Mouse (Mus musculus): ENCODE measurements around the gene Mid1. TPM values are rescaled to one million over a fixed set of nuclear protein-coding genes. Genes with fewer than 3 reads are reported as not detected.

The Mid1 gene
- polyA plus RNA-seq, 1 experiment from 2014 or later = 1.7 TPM

DNA sequence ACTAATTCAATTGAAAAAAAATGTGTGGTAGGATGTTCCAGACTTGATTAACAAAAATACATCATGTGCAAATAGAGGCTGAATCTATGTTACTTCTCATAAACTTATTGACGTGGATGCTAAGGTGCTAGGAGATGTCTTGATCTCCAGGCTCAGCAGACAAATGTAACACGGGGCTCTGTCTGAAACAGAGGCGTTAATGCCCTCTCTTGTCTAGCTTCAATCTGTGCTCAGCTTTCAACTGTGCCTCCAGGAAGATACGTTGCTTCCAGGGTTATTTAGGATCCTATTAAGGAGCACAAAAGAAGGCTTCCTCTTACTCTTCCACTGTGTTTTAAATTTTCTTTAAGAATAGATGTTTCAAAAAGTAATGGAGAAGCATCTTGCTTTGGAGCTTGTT is 115.2 kb downstream of the Mid1 start:
- ATAC-seq (no peak), DNase-seq (ENCODE audit: low spot score) (no peak)
- no peak for TF ChIP-seq CTCF (IDR thresholded peaks at IDR 0.05)
- no peak for TF ChIP-seq EP300 (IDR thresholded peaks at IDR 0.05)
- no peak overlapping the region for H3K4me3 ChIP-seq (ENCODE audit: low read depth, low read length)
- H3K9me3 ChIP-seq (ENCODE audit: low read length) = no peaks in the 10 kb centered on the region
- no peak overlapping the region for H3K9ac ChIP-seq (replicated peaks; ENCODE audit: low read depth)
- H3K4me2 ChIP-seq (replicated peaks; ENCODE audit: low read depth, low read length) = no peak overlapping the region
- H3K27me3 ChIP-seq (replicated peaks; ENCODE audit: insufficient read depth, low read length) = no peaks in the 10 kb centered on the region
- H3K4me1 ChIP-seq (ENCODE audit: insufficient read depth, low read depth, low read length) = no peaks in the 10 kb centered on the region
- H3K27ac ChIP-seq (ENCODE audit: low read length) = no peak overlapping the region
- H3K36me3 ChIP-seq (ENCODE audit: insufficient read depth, low read length) = no peaks in the 10 kb centered on the region
- WGBS = 52% methylated on average over 4 of the region's 4 CpGs

DNA sequence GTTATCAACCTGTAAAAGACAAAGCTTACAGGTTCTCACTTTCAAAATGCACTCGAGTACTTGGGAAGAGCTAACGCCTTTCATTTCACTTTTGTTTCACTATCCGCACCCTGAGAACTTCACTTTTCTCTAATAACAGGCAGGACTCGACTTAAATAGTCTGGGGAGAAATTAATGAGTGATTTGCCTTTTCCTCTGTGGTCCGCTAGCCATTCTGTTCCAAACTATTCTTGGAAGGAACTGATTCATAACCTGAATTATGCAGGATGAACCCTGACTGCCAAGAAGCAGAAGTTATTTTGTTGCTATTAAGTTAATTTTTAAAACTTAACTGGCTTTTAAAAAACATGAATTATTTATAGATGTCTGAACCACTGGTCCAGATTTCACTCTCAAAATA is 120.8 kb downstream of the Mid1 start:
- no peaks in the 10 kb centered on the region for H3K4me1 ChIP-seq (ENCODE audit: insufficient read depth, low read depth, low read length)
- H3K9me3 ChIP-seq (ENCODE audit: low read length) = no peaks in the 10 kb centered on the region
- no peak for DNase-seq (ENCODE audit: low spot score)
- no peak overlapping the region for H3K4me3 ChIP-seq (ENCODE audit: low read depth, low read length)
- TF ChIP-seq CTCF (IDR thresholded peaks at IDR 0.05) (no peak), EP300 (IDR thresholded peaks at IDR 0.05) (no peak)
- no peaks in the 10 kb centered on the region for H3K36me3 ChIP-seq (ENCODE audit: insufficient read depth, low read length)
- no peak overlapping the region for H3K4me2 ChIP-seq (replicated peaks; ENCODE audit: low read depth, low read length)
- WGBS = 46% methylated on average over 5 of the region's 5 CpGs
- H3K27ac ChIP-seq (ENCODE audit: low read length) = no peak overlapping the region
- ATAC-seq = no peak
- no peaks in the 10 kb centered on the region for H3K27me3 ChIP-seq (replicated peaks; ENCODE audit: insufficient read depth, low read length)
- no peak overlapping the region for H3K9ac ChIP-seq (replicated peaks; ENCODE audit: low read depth)

DNA sequence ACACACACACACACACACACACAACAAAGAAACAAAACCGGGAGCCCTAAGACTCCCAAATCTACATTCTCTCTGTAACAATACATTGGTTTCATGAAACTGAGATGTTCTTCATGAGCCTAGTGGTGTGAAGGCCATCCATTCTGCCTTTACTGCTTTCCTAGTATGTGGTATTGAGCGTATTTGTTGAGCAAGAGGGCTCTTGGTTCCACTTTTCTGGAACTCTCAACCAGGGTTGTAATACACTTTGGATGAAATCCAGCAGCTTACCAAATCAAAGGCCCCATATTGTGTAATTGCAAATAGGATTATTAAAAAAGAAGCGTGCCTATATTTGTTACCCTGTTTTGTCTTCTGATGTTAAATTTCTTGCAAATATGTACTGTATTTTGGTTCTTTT is 122.7 kb downstream of the Mid1 start:
- H3K27ac ChIP-seq (ENCODE audit: low read length) = no peak overlapping the region
- no peak for ATAC-seq
- TF ChIP-seq CTCF (IDR thresholded peaks at IDR 0.05) (no peak), EP300 (IDR thresholded peaks at IDR 0.05) (no peak)
- no peaks in the 10 kb centered on the region for H3K27me3 ChIP-seq (replicated peaks; ENCODE audit: insufficient read depth, low read length)
- peak; percentile 46 for DNase-seq (ENCODE audit: low spot score)
- no peak overlapping the region for H3K4me3 ChIP-seq (ENCODE audit: low read depth, low read length)
- no peaks in the 10 kb centered on the region for H3K4me1 ChIP-seq (ENCODE audit: insufficient read depth, low read depth, low read length)
- H3K9me3 ChIP-seq (ENCODE audit: low read length) = no peaks in the 10 kb centered on the region
- WGBS = 58% methylated on average over 3 of the region's 3 CpGs
- H3K9ac ChIP-seq (replicated peaks; ENCODE audit: low read depth) = no peak overlapping the region
- no peak overlapping the region for H3K4me2 ChIP-seq (replicated peaks; ENCODE audit: low read depth, low read length)
- H3K36me3 ChIP-seq (ENCODE audit: insufficient read depth, low read length) = no peaks in the 10 kb centered on the region

DNA sequence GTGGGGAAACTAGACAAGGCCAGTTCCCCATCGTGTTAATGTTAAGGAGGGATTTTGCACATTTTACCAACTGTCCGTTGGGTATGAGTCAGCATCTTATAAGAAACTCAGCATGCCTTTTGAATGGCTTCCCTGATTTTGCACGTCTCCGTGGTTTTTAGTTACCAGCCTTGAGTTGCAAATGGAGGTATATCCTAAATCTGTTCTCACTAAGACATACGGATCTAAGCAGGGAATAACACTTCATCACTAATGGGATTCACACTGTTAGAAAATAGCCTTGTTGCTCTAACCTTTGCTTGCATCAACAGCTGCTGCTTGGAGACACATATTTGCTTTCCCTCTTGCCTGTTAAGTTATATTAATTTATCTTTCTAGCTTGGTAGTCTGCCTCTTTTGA is 126.3 kb downstream of the Mid1 start:
- Histone ChIP-seq H3K27me3 (replicated peaks; ENCODE audit: insufficient read depth, low read length) (no peaks in the 10 kb centered on the region), H3K27ac (ENCODE audit: low read length) (no peak overlapping the region), H3K9ac (replicated peaks; ENCODE audit: low read depth) (no peak overlapping the region), H3K4me2 (replicated peaks; ENCODE audit: low read depth, low read length) (no peak overlapping the region), H3K4me1 (ENCODE audit: insufficient read depth, low read depth, low read length) (no peaks in the 10 kb centered on the region), H3K4me3 (ENCODE audit: low read depth, low read length) (no peak overlapping the region), H3K36me3 (ENCODE audit: insufficient read depth, low read length) (no peaks in the 10 kb centered on the region), H3K9me3 (ENCODE audit: low read length) (no peaks in the 10 kb centered on the region)
- TF ChIP-seq CTCF (IDR thresholded peaks at IDR 0.05) (no peak), EP300 (IDR thresholded peaks at IDR 0.05) (no peak)
- no peak for ATAC-seq
- DNase-seq (ENCODE audit: low spot score) = no peak
- 50% methylated on average over 5 of the region's 5 CpGs for WGBS

DNA sequence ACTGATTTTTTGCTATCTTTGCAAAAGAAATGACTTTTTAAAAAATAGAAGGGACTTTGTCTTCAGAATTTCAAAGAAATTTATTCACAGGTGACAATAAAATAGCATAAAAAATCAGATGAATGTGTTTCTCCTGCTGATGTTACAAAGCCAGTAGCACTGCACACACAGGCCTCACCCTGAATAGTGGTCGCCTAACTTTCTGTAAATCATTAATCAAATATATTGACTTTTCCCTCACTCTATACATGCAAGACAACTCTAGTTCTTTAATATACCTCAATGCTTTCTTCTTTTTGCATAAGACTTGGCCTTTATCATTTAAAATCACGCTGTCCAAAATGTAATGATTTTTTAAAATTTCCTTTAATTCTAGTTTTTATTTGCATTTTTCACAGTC is 126.8 kb downstream of the Mid1 start:
- Histone ChIP-seq H3K4me3 (ENCODE audit: low read depth, low read length) (no peak overlapping the region), H3K36me3 (ENCODE audit: insufficient read depth, low read length) (no peaks in the 10 kb centered on the region), H3K4me1 (ENCODE audit: insufficient read depth, low read depth, low read length) (no peaks in the 10 kb centered on the region), H3K27ac (ENCODE audit: low read length) (no peak overlapping the region), H3K4me2 (replicated peaks; ENCODE audit: low read depth, low read length) (no peak overlapping the region), H3K9ac (replicated peaks; ENCODE audit: low read depth) (no peak overlapping the region), H3K27me3 (replicated peaks; ENCODE audit: insufficient read depth, low read length) (no peaks in the 10 kb centered on the region), H3K9me3 (ENCODE audit: low read length) (no peaks in the 10 kb centered on the region)
- DNase-seq (ENCODE audit: low spot score) (no peak), ATAC-seq (no peak)
- WGBS = 64% methylated on average over 2 of the region's 2 CpGs
- no peak for TF ChIP-seq EP300 (IDR thresholded peaks at IDR 0.05)
- no peak for TF ChIP-seq CTCF (IDR thresholded peaks at IDR 0.05)

DNA sequence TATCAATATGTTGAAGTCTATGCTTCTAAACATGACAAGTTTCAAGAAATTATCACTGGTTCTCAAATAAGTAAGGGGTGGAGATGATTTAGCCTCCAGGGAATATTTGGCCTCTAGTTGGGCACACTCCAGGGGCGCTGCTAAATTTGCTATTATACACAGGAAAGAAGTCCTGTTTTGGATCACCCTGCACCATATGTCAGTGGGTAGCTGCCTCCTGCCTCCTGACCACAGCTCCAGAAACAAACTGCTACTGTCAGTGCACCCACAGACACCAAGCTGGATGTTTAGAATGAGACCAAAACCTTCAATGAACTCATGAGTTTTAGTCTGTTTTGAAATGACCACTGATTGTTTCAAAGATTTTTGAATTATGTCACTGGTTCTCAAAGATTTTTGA is 128.7 kb downstream of the Mid1 start:
- Histone ChIP-seq H3K9ac (replicated peaks; ENCODE audit: low read depth) (no peak overlapping the region), H3K4me3 (ENCODE audit: low read depth, low read length) (no peak overlapping the region), H3K9me3 (ENCODE audit: low read length) (no peaks in the 10 kb centered on the region), H3K27ac (ENCODE audit: low read length) (no peak overlapping the region), H3K36me3 (ENCODE audit: insufficient read depth, low read length) (no peaks in the 10 kb centered on the region), H3K27me3 (replicated peaks; ENCODE audit: insufficient read depth, low read length) (no peaks in the 10 kb centered on the region), H3K4me1 (ENCODE audit: insufficient read depth, low read depth, low read length) (no peaks in the 10 kb centered on the region), H3K4me2 (replicated peaks; ENCODE audit: low read depth, low read length) (no peak overlapping the region)
- ATAC-seq (no peak), DNase-seq (ENCODE audit: low spot score) (no peak)
- TF ChIP-seq CTCF (IDR thresholded peaks at IDR 0.05) = no peak
- TF ChIP-seq EP300 (IDR thresholded peaks at IDR 0.05) = no peak
- WGBS = 83% methylated on average over 1 of the region's 1 CpGs

DNA sequence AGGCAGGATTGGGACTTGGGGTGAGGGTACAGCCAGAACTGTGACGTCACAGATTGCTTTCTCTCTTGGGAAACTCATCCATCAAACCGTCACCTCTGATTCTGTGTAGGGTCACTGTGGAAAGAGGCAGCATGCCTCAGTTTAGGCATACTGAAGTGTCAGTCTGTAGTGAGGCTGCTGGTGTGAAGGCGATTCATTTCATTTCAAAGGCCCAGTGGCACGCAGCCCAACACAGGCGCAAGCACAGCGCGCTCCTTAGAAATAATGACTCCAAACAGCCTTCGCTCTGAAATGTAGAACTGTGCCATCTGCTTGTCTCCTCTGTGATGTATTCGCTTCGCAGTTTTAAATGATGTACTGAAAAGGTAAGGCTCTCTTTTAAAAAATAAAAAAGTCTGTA is 141.9 kb downstream of the Mid1 start:
- no peaks in the 10 kb centered on the region for H3K27me3 ChIP-seq (replicated peaks; ENCODE audit: insufficient read depth, low read length)
- H3K9me3 ChIP-seq (ENCODE audit: low read length) = no peaks in the 10 kb centered on the region
- 61% methylated on average over 10 of the region's 10 CpGs for WGBS
- H3K4me2 ChIP-seq (replicated peaks; ENCODE audit: low read depth, low read length) = no peak overlapping the region
- H3K9ac ChIP-seq (replicated peaks; ENCODE audit: low read depth) = no peak overlapping the region
- H3K36me3 ChIP-seq (ENCODE audit: insufficient read depth, low read length) = no peaks in the 10 kb centered on the region
- H3K27ac ChIP-seq (ENCODE audit: low read length) = no peak overlapping the region
- H3K4me3 ChIP-seq (ENCODE audit: low read depth, low read length) = no peak overlapping the region
- no peak for ATAC-seq
- DNase-seq (ENCODE audit: low spot score) = no peak
- H3K4me1 ChIP-seq (ENCODE audit: insufficient read depth, low read depth, low read length) = no peaks in the 10 kb centered on the region
- no peak for TF ChIP-seq EP300 (IDR thresholded peaks at IDR 0.05)
